Mouse (Mus musculus) T-helper 17 cell (primary cell): ENCODE measurements around the gene Gm43951.
"Not testable (repeated sequence)": the region's sequence is repeated elsewhere in the genome, so short reads cannot be mapped to it uniquely, and the experiment has no call there.

ENCODE experiments used
- in situ Hi-C, 2 experiments: fragments of 300-600 bp; cut with MboI, MseI; formaldehyde crosslinking; loops; 1 replicate in 1 of 2; 2 replicates in 1 of 2; pipeline ENCODE4 v1.15.1; 2025; ENCODE audit warnings: high pct_unique_total_duplicates in 2 of 2

Gm43951 gene

GRCm38 (mm10) chr11:72207204-72207833 is 679 bp upstream of the Gm43951 start, which contains the start of the genes 4933427D14Rik and Txndc17:
TSS of gene 4933427D14Rik (minus strand) at chr11:72207459.
TSS of gene Txndc17 (plus strand) at chr11:72207547.
- in situ Hi-C loops = loop anchor here (10.0 to 25.0 kb wide), 3 partner anchors 980 to 1653 kb away; partner anchors contain the start of genes Ctns (in 1 of the 2), Derl2 (in 1 of the 2), Dhx33 (in 1 of the 2) and Emc6 (in 1 of the 2)

- in situ Hi-C loops = loop anchor here (10.0 to 25.0 kb wide), 3 partner anchors 982 to 1650 kb away; partner anchors contain the start of genes Ctns (in 1 of the 2), Derl2 (in 1 of the 2), Dhx33 (in 1 of the 2) and Emc6 (in 1 of the 2)
Observed at GRCm38 (mm10) chr11:72205256-72205655, 1.4 kb downstream of the Gm43951 start.

GRCm38 (mm10) chr11:72203440-72203839 is 3.2 kb downstream of the Gm43951 start:
- in situ Hi-C loops = loop anchor here (10.0 to 25.0 kb wide), 3 partner anchors 984 to 1649 kb away; partner anchors contain the start of genes Ctns (in 1 of the 2), Derl2 (in 1 of the 2), Dhx33 (in 1 of the 2) and Emc6 (in 1 of the 2)

GRCm38 (mm10) chr11:72196506-72196905 is 10.1 kb downstream of the Gm43951 start:
- in situ Hi-C loops = no loop called here

- in situ Hi-C loops = no loop called here
Observed at GRCm38 (mm10) chr11:72194259-72194658, 12.4 kb downstream of the Gm43951 start.

- in situ Hi-C loops = no loop called here
Observed at GRCm38 (mm10) chr11:72190857-72191256, 15.8 kb downstream of the Gm43951 start.

- in situ Hi-C loops = no loop called here
Observed at GRCm38 (mm10) chr11:72184252-72184651, 22.4 kb downstream of the Gm43951 start.

GRCm38 (mm10) chr11:72181136-72181535 is 25.5 kb downstream of the Gm43951 start:
- in situ Hi-C loops = no loop called here

GRCm38 (mm10) chr11:72180556-72180955 is 26.1 kb downstream of the Gm43951 start:
- in situ Hi-C loops = no loop called here

- in situ Hi-C loops = no loop called here
Observed at GRCm38 (mm10) chr11:72176553-72176952, 30.1 kb downstream of the Gm43951 start.

- in situ Hi-C loops = no loop called here
Observed at GRCm38 (mm10) chr11:72175966-72176365, 30.7 kb downstream of the Gm43951 start.

- in situ Hi-C loops = no loop called here
Observed at GRCm38 (mm10) chr11:72174721-72175120, 31.9 kb downstream of the Gm43951 start.

GRCm38 (mm10) chr11:72173506-72173905 is 33.1 kb downstream of the Gm43951 start:
- in situ Hi-C loops = no loop called here

GRCm38 (mm10) chr11:72171906-72172305 is 34.7 kb downstream of the Gm43951 start:
- in situ Hi-C loops = not testable (repeated sequence)

GRCm38 (mm10) chr11:72169871-72170270 is 36.8 kb downstream of the Gm43951 start:
- in situ Hi-C loops = no loop called here

GRCm38 (mm10) chr11:72163198-72163597 is 43.4 kb downstream of the Gm43951 start:
- in situ Hi-C loops = no loop called here

GRCm38 (mm10) chr11:72156624-72157023 is 50.0 kb downstream of the Gm43951 start:
- in situ Hi-C loops = no loop called here

- in situ Hi-C loops = no loop called here
Observed at GRCm38 (mm10) chr11:72155981-72156428, 50.6 kb downstream of the Gm43951 start.

- in situ Hi-C loops = no loop called here
Observed at GRCm38 (mm10) chr11:72155186-72155980, 51.3 kb downstream of the Gm43951 start.
